Mouse (Mus musculus) heart, postnatal 0 days (tissue): ENCODE measurements around the gene Mbd4.

ENCODE experiments used
- CTCF ChIP-seq: IDR thresholded peaks from 2 replicates; pipeline ENCODE4 v1.5.1; 2016; ENCODE audit warnings: antibody characterized with exemption, control low read depth, low read depth
- EP300 ChIP-seq: IDR thresholded peaks from 2 replicates; pipeline ENCODE4 v1.6.1; 2016; ENCODE audit warnings: antibody characterized with exemption, low read depth

DNA sequence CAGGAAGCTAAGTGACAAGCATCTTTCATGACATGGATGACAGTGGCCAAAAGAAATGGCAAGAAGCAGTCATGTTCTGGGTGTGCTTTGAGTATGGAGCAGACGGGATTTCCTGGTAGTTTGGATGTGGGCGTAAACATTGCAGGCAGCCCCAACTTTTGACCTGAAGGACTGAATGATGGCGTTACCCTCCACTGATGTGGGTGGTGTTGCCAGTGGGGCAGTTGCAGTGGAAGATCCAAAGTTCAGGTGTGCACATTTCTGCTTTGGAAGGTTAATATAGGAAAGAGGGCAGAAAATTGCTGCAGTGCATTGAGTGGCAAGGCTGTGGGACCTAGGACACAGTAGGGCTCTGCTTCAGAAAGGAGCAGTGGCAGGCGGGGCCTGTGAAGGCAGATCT lies 12.1 kb upstream of the Mbd4 start:
- no peak for TF ChIP-seq EP300
- no peak for TF ChIP-seq CTCF
